Mouse (Mus musculus) layer of hippocampus, postnatal 25 days (tissue): ENCODE results near the gene Slc16a3. TPM values are rescaled to one million over a fixed set of nuclear protein-coding genes. Genes with fewer than 3 reads are reported as not detected.

Source experiments
- DNase-seq, 2 experiments: peaks; one replicate each; pipeline ENCODE4 v3.0.0; 2022; ENCODE audit warnings: mixed read lengths in 2 of 2, low spot score in 1 of 2; ENCODE audit errors: extremely low spot score in 1 of 2
- total RNA-seq, 2 experiments: library from RNA; stranded (reverse); gene quantifications; 2 replicates each; pipeline ENCODE4 v1.2.3; 2021

Slc16a3 gene
- total RNA-seq, 2 experiments from 2014 or later: 2.0 to 2.2 TPM

- DNase-seq: no peak
Measured at GRCm38 (mm10) chr11:120945926-120946325, 2.4 kb upstream of the Slc16a3 start.

- no peak for DNase-seq
Measured at GRCm38 (mm10) chr11:120948861-120949851, 876 bp downstream of the Slc16a3 start.

GRCm38 (mm10) chr11:120949863-120950262 lies 1.6 kb downstream of the Slc16a3 start:
- no peak for DNase-seq

DNA sequence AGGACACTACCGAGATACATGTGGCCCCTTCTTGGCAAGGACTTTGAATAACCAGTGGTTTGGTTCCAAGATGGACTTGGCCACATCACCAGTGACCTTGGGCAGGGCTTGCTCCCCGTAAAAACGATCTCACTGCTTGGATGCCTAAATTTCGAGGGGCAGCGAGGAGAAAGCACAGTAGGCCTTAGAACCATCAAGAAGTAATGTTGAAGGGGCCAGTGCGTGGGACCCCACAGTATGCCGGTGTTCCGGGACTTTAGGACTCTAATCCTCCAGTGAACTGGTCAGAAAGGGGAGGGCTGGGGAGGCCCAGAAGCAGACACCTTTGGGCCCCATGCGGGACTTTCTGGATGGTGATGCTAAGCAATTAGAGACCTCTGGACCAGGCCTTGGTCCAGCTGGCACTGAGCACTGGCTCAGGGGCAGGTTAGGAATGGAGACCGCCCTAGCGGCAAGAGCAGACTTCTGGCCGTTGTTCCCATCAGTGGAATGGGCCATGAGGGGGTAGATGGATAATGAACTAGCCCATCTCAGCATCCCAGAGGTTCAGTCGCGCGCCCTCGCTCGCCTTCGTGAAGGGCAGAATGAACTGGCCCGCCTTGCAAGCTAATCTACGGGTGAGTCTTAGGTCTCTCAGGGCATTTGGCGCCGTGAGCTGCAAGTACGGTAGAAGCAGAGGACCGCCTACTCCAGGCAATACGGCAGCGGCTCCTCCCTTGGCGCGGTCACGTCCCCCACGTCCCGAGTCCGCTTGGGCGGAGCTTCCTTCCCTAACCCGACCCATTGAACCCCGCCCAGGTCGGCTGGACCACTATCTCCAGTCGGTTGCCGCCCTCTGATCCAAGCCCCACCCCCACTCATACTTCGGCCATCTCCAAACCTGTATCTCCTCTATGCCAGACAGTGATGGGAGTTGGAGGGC lies 2.3 kb downstream of the Slc16a3 start:
- DNase-seq: peak in 1 of 2 experiments; percentile 47

GRCm38 (mm10) chr11:120951237-120951636 lies 3.0 kb downstream of the Slc16a3 start:
- no peak for DNase-seq

GRCm38 (mm10) chr11:120951731-120952730 lies 3.8 kb downstream of the Slc16a3 start:
- DNase-seq: no peak

GRCm38 (mm10) chr11:120954936-120955335 lies 6.7 kb downstream of the Slc16a3 start:
- DNase-seq: no peak

DNA sequence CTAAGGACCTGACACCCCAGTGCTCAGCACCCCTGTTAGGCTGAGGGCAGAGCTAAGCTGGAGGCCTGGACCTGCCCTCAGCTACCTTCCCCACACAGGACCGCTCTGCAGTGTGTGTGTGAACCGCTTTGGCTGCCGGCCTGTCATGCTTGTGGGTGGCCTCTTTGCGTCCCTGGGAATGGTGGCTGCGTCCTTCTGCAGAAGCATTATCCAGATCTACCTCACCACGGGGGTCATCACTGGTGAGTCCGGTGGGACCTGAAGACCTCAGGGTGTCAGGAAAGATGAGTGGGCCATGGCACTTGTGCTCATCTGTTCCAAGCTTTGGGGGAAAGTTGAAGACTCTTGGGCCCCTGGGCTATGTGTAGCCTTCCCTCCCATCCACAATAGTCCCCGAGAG lies 7.4 kb downstream of the Slc16a3 start:
- no peak for DNase-seq

GRCm38 (mm10) chr11:120957052-120957451 lies 8.8 kb downstream of the Slc16a3 start:
- no peak for DNase-seq

DNA sequence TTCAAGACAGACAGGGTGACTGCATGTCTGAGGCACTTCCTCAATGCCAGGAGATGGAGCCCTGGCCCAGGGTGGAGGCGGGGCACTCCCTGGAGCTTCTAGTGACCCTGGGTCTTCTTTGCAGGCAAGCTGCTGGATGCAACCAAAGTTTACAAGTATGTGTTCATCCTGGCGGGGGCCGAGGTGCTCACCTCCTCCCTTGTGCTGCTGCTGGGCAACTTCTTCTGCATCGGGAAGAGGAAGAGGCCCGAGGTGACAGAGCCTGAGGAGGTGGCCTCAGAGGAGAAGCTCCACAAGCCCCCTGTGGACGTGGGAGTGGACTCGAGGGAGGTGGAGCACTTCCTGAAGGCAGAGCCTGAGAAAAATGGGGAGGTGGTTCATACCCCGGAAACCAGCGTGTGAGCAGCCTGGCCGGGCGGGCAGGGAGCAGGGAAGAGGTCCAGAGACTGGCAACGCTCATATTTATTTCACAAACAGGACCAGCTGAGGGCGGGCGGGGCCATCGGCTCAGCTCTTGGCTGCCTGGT lies 9.5 kb downstream of the Slc16a3 start:
- DNase-seq: no peak

- DNase-seq: no peak
Measured at GRCm38 (mm10) chr11:120959066-120959465, 10.8 kb downstream of the Slc16a3 start.

DNA sequence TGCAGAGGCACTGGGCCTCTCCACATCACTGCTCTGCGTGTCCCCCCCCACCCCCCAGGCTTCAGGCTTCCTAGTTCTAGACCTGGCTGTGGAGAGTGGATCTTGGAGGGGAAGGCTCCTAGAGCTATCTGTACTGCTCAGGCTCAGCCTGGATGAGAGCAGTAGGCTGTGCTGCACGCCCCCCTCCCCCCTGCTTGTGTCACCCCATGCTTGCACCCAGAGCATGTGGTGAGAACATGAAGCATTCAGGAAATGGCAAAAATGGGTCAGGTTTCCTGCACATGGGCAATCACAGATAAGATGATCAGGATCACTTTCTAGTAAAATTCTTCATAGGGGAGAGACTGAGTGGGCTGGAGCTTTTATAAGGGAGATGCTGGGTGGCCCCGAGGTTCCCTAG lies 11.3 kb downstream of the Slc16a3 start:
- DNase-seq: no peak

DNA sequence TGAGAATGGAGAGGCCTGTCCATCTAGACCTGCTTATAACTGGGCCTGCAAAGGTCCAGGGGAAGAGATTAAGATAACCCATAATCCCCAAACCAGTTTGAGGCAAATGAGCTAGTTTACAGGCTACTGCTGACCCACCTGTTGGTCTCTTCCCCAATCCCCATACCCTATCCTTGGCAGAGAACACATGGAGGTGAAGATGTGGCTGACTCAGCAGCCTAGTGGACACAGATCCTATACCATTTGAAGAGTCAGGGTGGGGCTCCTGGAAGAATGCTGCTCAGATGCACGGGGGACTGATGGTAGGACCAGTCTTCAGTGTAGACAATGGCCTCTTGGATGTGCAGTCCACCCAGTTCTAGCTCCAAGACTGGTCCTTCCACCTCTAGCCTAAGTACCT lies 12.0 kb downstream of the Slc16a3 start:
- DNase-seq: no peak

GRCm38 (mm10) chr11:120961594-120961993 lies 13.3 kb downstream of the Slc16a3 start:
- DNase-seq: no peak

GRCm38 (mm10) chr11:120962050-120962771 lies 13.9 kb downstream of the Slc16a3 start:
- DNase-seq: no peak

GRCm38 (mm10) chr11:120962909-120963308 lies 14.6 kb downstream of the Slc16a3 start:
- no peak for DNase-seq

DNA sequence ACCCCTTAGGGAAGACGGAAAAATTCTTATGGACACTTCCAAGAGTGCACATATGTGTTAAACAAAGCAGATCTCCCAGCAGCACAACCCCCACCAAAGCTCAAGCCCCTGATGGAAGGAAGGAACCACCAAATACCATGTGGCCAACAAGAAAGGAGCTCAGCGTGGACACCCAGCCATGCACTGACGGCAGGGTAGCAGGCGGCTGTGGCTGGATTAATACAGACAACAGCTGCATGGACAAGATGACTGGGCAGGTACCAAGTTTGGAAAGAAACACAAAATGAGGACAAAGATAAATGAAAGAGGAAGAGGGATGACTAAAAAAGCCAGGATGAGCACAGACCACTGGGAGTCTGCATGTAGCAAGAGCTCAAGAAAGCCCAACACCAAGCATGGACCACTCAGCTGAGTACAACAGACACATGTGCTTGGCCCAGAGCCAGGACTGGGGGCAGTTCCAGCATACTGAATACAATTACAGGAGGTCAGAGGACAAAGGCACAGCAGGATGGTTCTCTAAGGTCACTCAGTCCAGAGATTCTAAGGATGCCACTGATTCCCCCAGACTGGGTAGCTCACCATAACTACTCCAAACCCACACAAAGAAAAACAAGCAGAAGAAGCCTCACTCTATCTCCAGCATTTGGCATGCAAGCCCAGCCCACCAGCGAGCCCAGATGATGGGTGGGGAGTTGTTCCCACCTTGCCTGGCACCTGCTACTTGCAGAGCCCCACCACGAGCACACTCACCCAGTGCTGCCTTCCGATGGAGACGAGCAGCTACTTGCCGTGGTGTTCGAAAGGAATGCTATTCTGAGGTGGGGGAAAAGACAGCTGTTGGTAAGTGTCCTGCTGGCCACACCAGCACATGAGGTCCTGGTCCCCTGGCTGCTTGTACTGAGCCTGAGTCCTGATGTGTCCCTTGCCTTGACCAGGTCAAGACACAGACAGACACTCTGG lies 16.2 kb downstream of the Slc16a3 start:
- DNase-seq: no peak

DNA sequence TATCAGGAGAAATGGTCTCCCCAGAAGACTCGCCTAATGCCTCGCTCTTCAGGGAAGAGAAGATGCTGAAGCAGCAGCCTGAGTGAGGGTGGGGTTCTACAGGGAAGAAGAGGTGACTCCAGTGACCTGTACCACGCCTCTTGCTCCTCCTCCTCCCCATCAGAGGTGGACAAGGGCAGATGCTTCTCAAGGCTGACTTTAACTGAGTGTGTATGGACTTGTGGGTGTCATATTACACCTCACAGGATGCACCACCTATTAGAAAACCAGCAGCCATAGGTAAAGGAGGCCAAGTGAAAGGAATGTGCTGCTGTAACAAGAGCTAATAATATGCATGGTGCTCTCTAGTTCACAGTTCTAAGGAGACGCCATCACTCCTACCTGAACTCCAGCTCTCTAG lies 17.3 kb downstream of the Slc16a3 start:
- DNase-seq: no peak
